Mouse (Mus musculus) heart, adult 2 months (tissue): ENCODE measurements at regions not wholly inside any gene's neighbourhood (a gene's known extent, or its start where the extent isn't known, plus 50 kb on each side); places are given as distances from the start of the nearest gene placed in this dataset.

ENCODE experiments used
- CTCF ChIP-seq: fragments of 200-600 bp; IDR thresholded peaks from 2 replicates; pipeline ENCODE4 v1.8.1; 2022; ENCODE audit warnings: antibody characterized with exemption, mild to moderate bottlenecking, moderate library complexity
- EP300 ChIP-seq: fragments of 200-500 bp; IDR thresholded peaks from 2 replicates; pipeline ENCODE4 v1.6.1; 2011; ENCODE audit warnings: low read depth, low read length, control low read depth; ENCODE audit not compliant: insufficient read depth
- POLR2A ChIP-seq: fragments of 200-500 bp; IDR thresholded peaks from 2 replicates; pipeline ENCODE4 v1.6.1; 2011; ENCODE audit warnings: mild to moderate bottlenecking, low read depth, low read length, control low read depth; ENCODE audit not compliant: insufficient read depth

- TF ChIP-seq POLR2A (no peak), CTCF (no peak), EP300 (no peak)
Observed at GRCm38 (mm10) chr9:115600826-115601225, 290.6 kb upstream of the Stt3b start.
